Mouse (Mus musculus): Measurements from ENCODE around the gene Ank3.

GRCm38 (mm10) chr10:70071334-70071733, 672.8 kb downstream of the Ank3 start:
- TF ChIP-seq CTCF (IDR thresholded peaks at IDR 0.05) (no peak), EP300 (IDR thresholded peaks at IDR 0.05) (no peak)

All from lung, postnatal 0 days (tissue).